Mouse (Mus musculus) hindbrain, postnatal 0 days (tissue): ENCODE measurements around the gene Crybb1. TPM values are rescaled to one million over a fixed set of nuclear protein-coding genes. Genes with fewer than 3 reads are reported as not detected.

Source experiments
- ATAC-seq: fragments of 200-750 bp; cut with Nextera tagmentation; 2 replicates; pipeline ENCODE4 v1.8.0; 2017; ENCODE audit warnings: mild to moderate bottlenecking, moderate TSS enrichment, moderate library complexity
- DNase-seq: peaks from one replicate; pipeline ENCODE4 v3.0.0-alpha.2; 2015; ENCODE audit warnings: low spot score
- H3K27ac ChIP-seq: fragments of 300-500 bp; sonication (generic); 2 replicates; pipeline ENCODE4 v1.5.1; 2014; ENCODE audit warnings: mild to moderate bottlenecking
- H3K27me3 ChIP-seq: fragments of 300-500 bp; sonication (generic); 2 replicates; pipeline ENCODE4 v1.6.1; 2014; ENCODE audit warnings: low read length, mixed read lengths; ENCODE audit not compliant: insufficient read depth
- H3K36me3 ChIP-seq: fragments of 300-500 bp; sonication (generic); 2 replicates; pipeline ENCODE4 v1.6.1; 2014; ENCODE audit warnings: low read length, mixed read lengths; ENCODE audit not compliant: insufficient read depth
- H3K4me1 ChIP-seq: fragments of 300-500 bp; sonication (generic); 2 replicates; pipeline ENCODE4 v1.6.1; 2014; ENCODE audit warnings: antibody characterized with exemption, low read length, mixed read lengths; ENCODE audit not compliant: insufficient read depth
- H3K4me2 ChIP-seq: fragments of 300-500 bp; sonication (generic); 2 replicates; pipeline ENCODE4 v1.6.1; 2014; ENCODE audit warnings: low read depth, mild to moderate bottlenecking, low read length, moderate library complexity, mixed read lengths
- H3K4me3 ChIP-seq: fragments of 300-500 bp; sonication (generic); 2 replicates; pipeline ENCODE4 v1.5.1; 2014; ENCODE audit warnings: low read length
- H3K9ac ChIP-seq: fragments of 300-500 bp; sonication (generic); replicated peaks from 2 replicates; pipeline ENCODE4 v1.6.1; 2014; ENCODE audit warnings: mild to moderate bottlenecking, low read length, moderate library complexity, mixed read lengths
- H3K9me3 ChIP-seq: fragments of 300-500 bp; sonication (generic); 2 replicates; pipeline ENCODE4 v1.6.1; 2016; ENCODE audit warnings: low read length, mixed read lengths
- CTCF ChIP-seq: IDR thresholded peaks from 2 replicates; pipeline ENCODE4 v1.5.1; 2016; ENCODE audit warnings: antibody characterized with exemption, control low read depth, low read depth
- WGBS: fragments of 180-500 bp; shearing (Covaris S2); extraction: QIAGEN DNeasy Blood & Tissue Kit; methylation state at CpG from one replicate; pipeline ENCODE4 v1.1.7; 2014; 5-methylcytosine and 5-hydroxymethylcytosine counted together
- polyA plus RNA-seq: library from polyadenylated mRNA; unstranded; fragments of >200 nt; fragmentation: Nextera tagmentation; extraction: Ambion mirVana; gene quantifications from 2 replicates; pipeline ENCODE4 v1.2.1, GENCODE M21; 2015
- total RNA-seq: library from RNA; depleted of rRNA; stranded (reverse); fragments of >200 nt; gene quantifications from 2 replicates; pipeline ENCODE4 v1.2.3, GENCODE M21; 2014

Gene Crybb1
- total and polyA plus RNA-seq, 2 experiments from 2014 or later, result 11.7 to 14.6 TPM

- peaks cover 12% of the 10 kb centered on the region for H3K4me1 ChIP-seq
- no peaks in the 10 kb centered on the region for H3K36me3 ChIP-seq
- no peaks in the 10 kb centered on the region for H3K27me3 ChIP-seq
- 0 out of 2 replicates have a peak overlapping the region, but pooled peaks have one; percentile 21 for H3K9ac ChIP-seq
- peak; percentile 74 for DNase-seq
- peak overlapping the region; percentile 64 for H3K27ac ChIP-seq
- H3K4me2 ChIP-seq, result peak overlapping the region; percentile 26; the same call in 1 of the 2 replicates
- peak; percentile 58 for ATAC-seq
- 0 out of 2 replicates have a peak, but pooled peaks have one; percentile 10 for TF ChIP-seq CTCF
- 15% methylated on average over 24 of the region's 24 CpGs for WGBS
- H3K4me3 ChIP-seq, result no peak overlapping the region
- H3K9me3 ChIP-seq, result no peaks in the 10 kb centered on the region
These were observed 15.3 kb downstream of the Crybb1 start for GRCm38 (mm10) chr5:112270764-112271541.

GRCm38 (mm10) chr5:112272934-112273333 is 17.3 kb downstream of the Crybb1 start:
- H3K4me3 ChIP-seq, result no peak overlapping the region
- H3K27me3 ChIP-seq, result no peaks in the 10 kb centered on the region
- no peak overlapping the region for H3K4me2 ChIP-seq
- peaks cover 12% of the 10 kb centered on the region for H3K4me1 ChIP-seq
- WGBS, result 78% methylated on average over 2 of the region's 2 CpGs
- H3K9ac ChIP-seq, result no peak overlapping the region
- no peak for TF ChIP-seq CTCF
- no peak overlapping the region for H3K27ac ChIP-seq
- ATAC-seq, result no peak
- no peak for DNase-seq
- no peaks in the 10 kb centered on the region for H3K9me3 ChIP-seq
- H3K36me3 ChIP-seq, result no peaks in the 10 kb centered on the region

- no peak for ATAC-seq
- Histone ChIP-seq H3K4me3 (no peak overlapping the region), H3K4me1 (peaks cover 12% of the 10 kb centered on the region), H3K9me3 (no peaks in the 10 kb centered on the region), H3K9ac (no peak overlapping the region), H3K27ac (no peak overlapping the region), H3K4me2 (no peak overlapping the region), H3K27me3 (no peaks in the 10 kb centered on the region), H3K36me3 (no peaks in the 10 kb centered on the region)
- TF ChIP-seq CTCF, result no peak
- 54% methylated on average over 2 of the region's 2 CpGs for WGBS
- no peak for DNase-seq
These were observed 18.3 kb downstream of the Crybb1 start for GRCm38 (mm10) chr5:112273746-112274463.

GRCm38 (mm10) chr5:112275021-112275804 is 19.6 kb downstream of the Crybb1 start:
- DNase-seq (no peak), ATAC-seq (no peak)
- WGBS, result 63% methylated on average over 4 of the region's 4 CpGs
- Histone ChIP-seq H3K4me3 (peak overlapping the region; percentile 74), H3K27ac (no peak overlapping the region), H3K9me3 (no peaks in the 10 kb centered on the region), H3K27me3 (no peaks in the 10 kb centered on the region), H3K36me3 (no peaks in the 10 kb centered on the region), H3K9ac (no peak overlapping the region), H3K4me1 (peaks cover 12% of the 10 kb centered on the region), H3K4me2 (peak overlapping the region; percentile 96)
- no peak for TF ChIP-seq CTCF

- Histone ChIP-seq H3K4me3 (peak within 1 kb of the TSS; percentile 74), H3K36me3 (no peaks in the 10 kb centered on the region), H3K9ac (peak within 1 kb of the TSS; percentile 79), H3K4me1 (peaks cover 1% of the 10 kb centered on the region), H3K27me3 (no peaks in the 10 kb centered on the region), H3K9me3 (no peaks in the 10 kb centered on the region), H3K27ac (peak within 1 kb of the TSS; percentile 78), H3K4me2 (peak within 1 kb of the TSS; percentile 96)
- peak; percentile 33 for TF ChIP-seq CTCF
- under 1% methylated on average over 60 of the region's 62 CpGs for WGBS
- DNase-seq (peak; percentile 99), ATAC-seq (peak; percentile 97)
These were observed 20.8 kb downstream of the Crybb1 start, which contains the start of gene Tpst2 for GRCm38 (mm10) chr5:112276267-112276873. TSS of gene Tpst2 (plus strand) at chr5:112276691.

GRCm38 (mm10) chr5:112276907-112277348 is 21.3 kb downstream of the Crybb1 start:
- no peak for TF ChIP-seq CTCF
- H3K27ac ChIP-seq, result peak overlapping the region; percentile 78; the same call in 1 of the 2 replicates
- no peaks in the 10 kb centered on the region for H3K9me3 ChIP-seq
- DNase-seq, result no peak
- peak overlapping the region; percentile 96 for H3K4me2 ChIP-seq
- H3K36me3 ChIP-seq, result no peaks in the 10 kb centered on the region
- H3K27me3 ChIP-seq, result no peaks in the 10 kb centered on the region
- H3K4me1 ChIP-seq, result no peaks in the 10 kb centered on the region; the same call in none of the 2 replicates
- ATAC-seq, result no peak; the same call in 1 of the 2 replicates
- WGBS, result 0% methylated on average over 22 of the region's 24 CpGs
- peak overlapping the region; percentile 74 for H3K4me3 ChIP-seq
- peak overlapping the region; percentile 79 for H3K9ac ChIP-seq
